Mouse (Mus musculus) stomach, embryonic 14.5 days (tissue): ENCODE results near the gene Gja6. TPM values are rescaled to one million over a fixed set of nuclear protein-coding genes. Genes with fewer than 3 reads are reported as not detected.

ENCODE experiments used
- ATAC-seq: fragments of 200-750 bp; cut with Nextera tagmentation; 2 replicates; pipeline ENCODE4 v1.8.0; 2017; ENCODE audit warnings: low read depth, moderate TSS enrichment; ENCODE audit not compliant: insufficient number of reproducible peaks, insufficient read depth, low FRiP score
- H3K27ac ChIP-seq: fragments of 300-500 bp; sonication (generic); 2 replicates; pipeline ENCODE4 v1.5.1; 2014; ENCODE audit warnings: mild to moderate bottlenecking, low read length, moderate library complexity, mixed read lengths
- H3K27me3 ChIP-seq: fragments of 300-500 bp; sonication (generic); 2 replicates; pipeline ENCODE4 v1.6.1; 2014; ENCODE audit warnings: low read length, control low read depth, mixed read lengths; ENCODE audit not compliant: control insufficient read depth, insufficient read depth
- H3K36me3 ChIP-seq: fragments of 300-500 bp; sonication (generic); 2 replicates; pipeline ENCODE4 v1.6.1; 2014; ENCODE audit warnings: mild to moderate bottlenecking, control low read depth, low read length, moderate library complexity, mixed read lengths; ENCODE audit not compliant: control insufficient read depth, insufficient read depth
- H3K4me1 ChIP-seq: fragments of 300-500 bp; sonication (generic); 2 replicates; pipeline ENCODE4 v1.6.1; 2014; ENCODE audit warnings: low read length, control low read depth, mixed read lengths; ENCODE audit not compliant: control insufficient read depth, insufficient read depth
- H3K4me2 ChIP-seq: fragments of 300-500 bp; sonication (generic); replicated peaks from 2 replicates; pipeline ENCODE4 v1.6.1; 2014; ENCODE audit warnings: low read depth, low read length, control low read depth
- H3K4me3 ChIP-seq: fragments of 300-500 bp; sonication (generic); 2 replicates; pipeline ENCODE4 v1.5.1; 2014; ENCODE audit warnings: low read depth, low read length, control low read depth
- H3K9ac ChIP-seq: fragments of 300-500 bp; sonication (generic); replicated peaks from 2 replicates; pipeline ENCODE4 v1.6.1; 2014; ENCODE audit warnings: low read depth, mild to moderate bottlenecking, control low read depth, low read length, moderate library complexity, mixed read lengths
- H3K9me3 ChIP-seq: fragments of 300-500 bp; sonication (generic); 2 replicates; pipeline ENCODE4 v1.6.1; 2016; ENCODE audit warnings: low read depth, low read length, control low read depth; ENCODE audit not compliant: control insufficient read depth
- WGBS: fragments of 180-500 bp; shearing (Covaris S2); extraction: QIAGEN DNeasy Blood & Tissue Kit; methylation state at CpG from one replicate; pipeline ENCODE4 v1.1.7; 2014; 5-methylcytosine and 5-hydroxymethylcytosine counted together
- polyA plus RNA-seq: library from polyadenylated mRNA; unstranded; fragments of >200 nt; fragmentation: Nextera tagmentation; extraction: Ambion mirVana; gene quantifications from 2 replicates; pipeline ENCODE4 v1.2.1, GENCODE M21; 2014

Gene Gja6
- 0.27 and 0.45 TPM in 2 replicates for polyA plus RNA-seq

GRCm38 (mm10) chrX:160906952-160907351 lies at the start of gene Gja6:
Gene Gja6, minus strand, starts transcription at chrX:160907052.
- no peak within 1 kb of the TSS for H3K27ac ChIP-seq
- no peaks in the 10 kb centered on the region for H3K9me3 ChIP-seq
- no peaks in the 10 kb centered on the region for H3K36me3 ChIP-seq
- no peak for ATAC-seq
- H3K4me3 ChIP-seq: no peak within 1 kb of the TSS
- 70% methylated on average over 4 of the region's 4 CpGs for WGBS
- H3K4me2 ChIP-seq: no peak within 1 kb of the TSS
- no peak within 1 kb of the TSS for H3K9ac ChIP-seq
- no peaks in the 10 kb centered on the region for H3K27me3 ChIP-seq
- no peaks in the 10 kb centered on the region for H3K4me1 ChIP-seq

- Histone ChIP-seq H3K4me3 (no peak overlapping the region), H3K27me3 (no peaks in the 10 kb centered on the region), H3K9ac (no peak overlapping the region), H3K9me3 (no peaks in the 10 kb centered on the region), H3K4me1 (no peaks in the 10 kb centered on the region), H3K4me2 (no peak overlapping the region), H3K27ac (no peak overlapping the region), H3K36me3 (no peaks in the 10 kb centered on the region)
- ATAC-seq: no peak
- 91% methylated on average over 2 of the region's 2 CpGs for WGBS
Measured at GRCm38 (mm10) chrX:160949583-160949982, 42.7 kb upstream of the Gja6 start.

GRCm38 (mm10) chrX:160944722-160945121 lies 37.9 kb upstream of the Gja6 start:
- no peak for ATAC-seq
- no peak overlapping the region for H3K27ac ChIP-seq
- WGBS: 79% methylated on average over 4 of the region's 4 CpGs
- no peak overlapping the region for H3K4me3 ChIP-seq
- H3K27me3 ChIP-seq: no peaks in the 10 kb centered on the region
- no peaks in the 10 kb centered on the region for H3K4me1 ChIP-seq
- H3K36me3 ChIP-seq: no peaks in the 10 kb centered on the region
- H3K9ac ChIP-seq: no peak overlapping the region
- H3K4me2 ChIP-seq: no peak overlapping the region
- no peaks in the 10 kb centered on the region for H3K9me3 ChIP-seq

- no peak overlapping the region for H3K4me3 ChIP-seq
- no peaks in the 10 kb centered on the region; the same call in 1 of the 2 replicates for H3K9me3 ChIP-seq
- no peaks in the 10 kb centered on the region for H3K27me3 ChIP-seq
- H3K9ac ChIP-seq: no peak overlapping the region
- no peak for ATAC-seq
- WGBS: 54% methylated on average over 1 of the region's 1 CpGs
- no peaks in the 10 kb centered on the region for H3K4me1 ChIP-seq
- no peaks in the 10 kb centered on the region for H3K36me3 ChIP-seq
- no peak overlapping the region for H3K4me2 ChIP-seq
- H3K27ac ChIP-seq: no peak overlapping the region
Measured at GRCm38 (mm10) chrX:160935541-160935940, 28.7 kb upstream of the Gja6 start.

GRCm38 (mm10) chrX:160930656-160931055 lies 23.8 kb upstream of the Gja6 start:
- H3K4me2 ChIP-seq: no peak overlapping the region
- H3K27ac ChIP-seq: no peak overlapping the region
- no peaks in the 10 kb centered on the region for H3K36me3 ChIP-seq
- no peak overlapping the region for H3K4me3 ChIP-seq
- no peak for ATAC-seq
- H3K9me3 ChIP-seq: no peaks in the 10 kb centered on the region; the same call in 1 of the 2 replicates
- H3K4me1 ChIP-seq: no peaks in the 10 kb centered on the region
- no peak overlapping the region for H3K9ac ChIP-seq
- no peaks in the 10 kb centered on the region for H3K27me3 ChIP-seq

GRCm38 (mm10) chrX:160928870-160929269 lies 22.0 kb upstream of the Gja6 start:
- WGBS: 84% methylated on average over 1 of the region's 1 CpGs
- H3K4me2 ChIP-seq: no peak overlapping the region
- no peak overlapping the region for H3K4me3 ChIP-seq
- H3K4me1 ChIP-seq: no peaks in the 10 kb centered on the region
- H3K27ac ChIP-seq: no peak overlapping the region
- no peak overlapping the region for H3K9ac ChIP-seq
- H3K36me3 ChIP-seq: no peaks in the 10 kb centered on the region
- ATAC-seq: no peak
- H3K9me3 ChIP-seq: no peaks in the 10 kb centered on the region; the same call in 1 of the 2 replicates
- no peaks in the 10 kb centered on the region for H3K27me3 ChIP-seq

GRCm38 (mm10) chrX:160919022-160919637 lies 12.3 kb upstream of the Gja6 start:
- Histone ChIP-seq H3K4me1 (no peaks in the 10 kb centered on the region), H3K36me3 (no peaks in the 10 kb centered on the region), H3K27me3 (no peaks in the 10 kb centered on the region), H3K9ac (no peak overlapping the region), H3K4me2 (no peak overlapping the region), H3K4me3 (no peak overlapping the region), H3K27ac (no peak overlapping the region), H3K9me3 (no peaks in the 10 kb centered on the region)
- ATAC-seq: no peak
- 84% methylated on average over 3 of the region's 3 CpGs for WGBS

GRCm38 (mm10) chrX:160906477-160906876 lies 375 bp downstream of the Gja6 start:
- 71% methylated on average over 4 of the region's 4 CpGs for WGBS
- no peak for ATAC-seq
- Histone ChIP-seq H3K4me2 (no peak overlapping the region), H3K27ac (no peak overlapping the region), H3K9me3 (no peaks in the 10 kb centered on the region), H3K4me3 (no peak overlapping the region), H3K9ac (no peak overlapping the region), H3K36me3 (no peaks in the 10 kb centered on the region), H3K4me1 (no peaks in the 10 kb centered on the region), H3K27me3 (no peaks in the 10 kb centered on the region)

GRCm38 (mm10) chrX:160905913-160906312 lies 939 bp downstream of the Gja6 start:
- H3K9ac ChIP-seq: no peak overlapping the region
- no peak overlapping the region for H3K4me3 ChIP-seq
- no peaks in the 10 kb centered on the region for H3K36me3 ChIP-seq
- H3K27me3 ChIP-seq: no peaks in the 10 kb centered on the region
- no peak overlapping the region for H3K4me2 ChIP-seq
- no peaks in the 10 kb centered on the region for H3K4me1 ChIP-seq
- 57% methylated on average over 4 of the region's 4 CpGs for WGBS
- no peak for ATAC-seq
- H3K27ac ChIP-seq: no peak overlapping the region
- H3K9me3 ChIP-seq: no peaks in the 10 kb centered on the region
